Mouse (Mus musculus) liver (tissue): ENCODE data around the gene 1700016K19Rik.

Experiments
- DNase-seq: peaks from one replicate; pipeline ENCODE4 v3.0.0-alpha.2; 2020; ENCODE audit warnings: mixed read lengths

Gene 1700016K19Rik

GRCm38 (mm10) chr11:76037581-76038294 is 38.0 kb downstream of the 1700016K19Rik start:
- no peak for DNase-seq

- no peak for DNase-seq
Measured at GRCm38 (mm10) chr11:76039271-76040053, 39.8 kb downstream of the 1700016K19Rik start.

GRCm38 (mm10) chr11:76040106-76040505 is 40.4 kb downstream of the 1700016K19Rik start:
- DNase-seq, result no peak

GRCm38 (mm10) chr11:76040761-76041376 is 41.2 kb downstream of the 1700016K19Rik start:
- DNase-seq, result no peak

- DNase-seq, result no peak
Measured at GRCm38 (mm10) chr11:76042041-76042638, 42.4 kb downstream of the 1700016K19Rik start.

GRCm38 (mm10) chr11:76042882-76043281 is 43.2 kb downstream of the 1700016K19Rik start:
- no peak for DNase-seq

GRCm38 (mm10) chr11:76044468-76044867 is 44.8 kb downstream of the 1700016K19Rik start:
- DNase-seq, result no peak

- no peak for DNase-seq
Measured at GRCm38 (mm10) chr11:76045367-76045766, 45.7 kb downstream of the 1700016K19Rik start.

- DNase-seq, result no peak
Measured at GRCm38 (mm10) chr11:76050509-76050908, 50.8 kb downstream of the 1700016K19Rik start.

GRCm38 (mm10) chr11:76050967-76051512 is 51.3 kb downstream of the 1700016K19Rik start:
- DNase-seq, result no peak

GRCm38 (mm10) chr11:76052496-76052895 is 52.8 kb downstream of the 1700016K19Rik start:
- DNase-seq, result no peak
